Mouse (Mus musculus): ENCODE results near the gene 4833423E24Rik.

GRCm38 (mm10) chr2:85518879-85519278 is at the start of gene 4833423E24Rik:
- no peak for TF ChIP-seq POLR2A (IDR thresholded peaks at IDR 0.05; ENCODE audit: borderline replicate concordance, control insufficient read depth, low read depth, low read length)
- TF ChIP-seq CTCF (IDR thresholded peaks at IDR 0.05; ENCODE audit: control insufficient read depth, insufficient read depth, low read length) = no peak
